ENCODE assay signal across 8 mouse cellular contexts in genomic region chr7:28802846-28803588, GRCm38 (mm10). TPM values are rescaled to one million over a fixed set of nuclear protein-coding genes. Genes with fewer than 3 reads are reported as not detected.
DNase-seq lines count a peak whose midpoint lies in the region; ATAC-seq lines count a peak whose summit lies in the region.

No protein-coding gene starts in this region.

- no peak overlapping the region for H3K9ac ChIP-seq in forebrain, embryonic 15.5 days (replicated peaks)
- H3K9ac ChIP-seq in lung, embryonic 16.5 days (ENCODE audit: low read length), result peak overlapping the region; percentile 38

- DNase-seq in heart, adult 11 months, result peak; percentile 97
- no peak for DNase-seq in heart, postnatal 14 days
- peak; percentile 78 for DNase-seq in kidney, adult 18-20 months
- DNase-seq in gastrocnemius, adult 8-10 months (ENCODE audit: low spot score in 2 of 2), result no peak
- no peak for DNase-seq in layer of hippocampus, postnatal 36 days
- no peak for DNase-seq in frontal cortex, adult 2 months (ENCODE audit: extremely low spot score in 1 of 2, low spot score in 1 of 2)

- no peaks in the 10 kb centered on the region for H3K9me3 ChIP-seq in forebrain, embryonic 15.5 days
- no peaks in the 10 kb centered on the region for H3K9me3 ChIP-seq in lung, embryonic 16.5 days (ENCODE audit: control insufficient read depth, low read length)

- H3K36me3 ChIP-seq in forebrain, embryonic 15.5 days, result no peaks in the 10 kb centered on the region
- no peaks in the 10 kb centered on the region for H3K36me3 ChIP-seq in lung, embryonic 16.5 days (ENCODE audit: control insufficient read depth, insufficient read depth, low read length)

- peak overlapping the region; percentile 66 for H3K27ac ChIP-seq in forebrain, embryonic 15.5 days (replicated peaks)
- peak overlapping the region; percentile 98 for H3K27ac ChIP-seq in lung, embryonic 16.5 days (ENCODE audit: low read length)

- peaks cover 26% of the 10 kb centered on the region for H3K4me1 ChIP-seq in forebrain, embryonic 15.5 days
- H3K4me1 ChIP-seq in lung, embryonic 16.5 days (replicated peaks; ENCODE audit: control insufficient read depth, insufficient read depth, low read length), result peaks cover 37% of the 10 kb centered on the region

- WGBS in forebrain, embryonic 15.5 days, result 11% methylated on average over 10 of the region's 10 CpGs
- 8% methylated on average over 10 of the region's 10 CpGs for WGBS in lung, embryonic 16.5 days

- no peaks in the 10 kb centered on the region for H3K27me3 ChIP-seq in forebrain, embryonic 15.5 days
- H3K27me3 ChIP-seq in lung, embryonic 16.5 days (ENCODE audit: control insufficient read depth, insufficient read depth, low read depth, low read length), result no peaks in the 10 kb centered on the region

- ATAC-seq in forebrain, embryonic 15.5 days (replicated peaks), result 0 out of 2 replicates have a peak, but pooled peaks have one; percentile 14
- ATAC-seq in lung, embryonic 16.5 days (ENCODE audit: low read depth), result peak; percentile 79

- intact Hi-C loops in heart, postnatal 14 days (cut with DNase I), result no loop called here

- H3K4me3 ChIP-seq in forebrain, embryonic 15.5 days, result no peak overlapping the region
- 0 out of 2 replicates have a peak overlapping the region, but pooled peaks have one; percentile 2 for H3K4me3 ChIP-seq in lung, embryonic 16.5 days (ENCODE audit: low read length)

- H3K4me2 ChIP-seq in forebrain, embryonic 15.5 days (replicated peaks), result no peak overlapping the region
- peak overlapping the region; percentile 38 for H3K4me2 ChIP-seq in lung, embryonic 16.5 days (ENCODE audit: low read depth, low read length)

RNA-seq across cellular contexts. Expression of gene Hnrnpl, which starts 5.3 kb away (rescaled TPM):
- total RNA-seq in heart, postnatal 14 days (2021), result 100 to 1,000 TPM; 314 to 317 TPM
- polyA plus RNA-seq in forebrain, embryonic 15.5 days (2015; fragmentation: Nextera tagmentation; extraction: Ambion mirVana), result 231 and 243 TPM in 2 replicates
- polyA plus RNA-seq in lung, embryonic 16.5 days (2015; fragmentation: Nextera tagmentation; extraction: Ambion mirVana), result 200 and 226 TPM in 2 replicates
- total RNA-seq in gastrocnemius, adult 8-10 months (2022), result 100 to 1,000 TPM; 105 to 116 (median 109) TPM
- total RNA-seq in layer of hippocampus, postnatal 36 days (2021), result 100 to 1,000 TPM; 417 to 431 TPM
- 391 and 418 TPM in 2 replicates for polyA plus RNA-seq in frontal cortex, adult 2 months (2012; rRNA removed)

RNA-seq across cellular contexts. Expression of gene Rinl, which starts 14.2 kb away (rescaled TPM):
- total RNA-seq in heart, postnatal 14 days (2021), result 1 to 10 TPM; 2.2 to 4.0 TPM
- polyA plus RNA-seq in forebrain, embryonic 15.5 days (2015; fragmentation: Nextera tagmentation; extraction: Ambion mirVana), result 1.8 and 2.5 TPM in 2 replicates
- 9.2 and 9.5 TPM in 2 replicates for polyA plus RNA-seq in lung, embryonic 16.5 days (2015; fragmentation: Nextera tagmentation; extraction: Ambion mirVana)
- under 1 TPM in 3 of 4 experiments, not detected in 1; 0.27 to 0.70 (median 0.56) TPM for total RNA-seq in gastrocnemius, adult 8-10 months (2022)
- total RNA-seq in layer of hippocampus, postnatal 36 days (2021), result 1 to 10 TPM; 2.5 TPM
- polyA plus RNA-seq in frontal cortex, adult 2 months (2012; rRNA removed), result 1.7 and 2.4 TPM in 2 replicates

RNA-seq across cellular contexts. Expression of gene Ech1, which starts 22.0 kb away (rescaled TPM):
- total RNA-seq in heart, postnatal 14 days (2021), result 1,000 to 10,000 TPM; 1,375 to 1,408 TPM
- polyA plus RNA-seq in forebrain, embryonic 15.5 days (2015; fragmentation: Nextera tagmentation; extraction: Ambion mirVana), result 85.2 and 86.5 TPM in 2 replicates
- polyA plus RNA-seq in lung, embryonic 16.5 days (2015; fragmentation: Nextera tagmentation; extraction: Ambion mirVana), result 184 and 189 TPM in 2 replicates
- total RNA-seq in gastrocnemius, adult 8-10 months (2022), result 100 to 1,000 TPM; 222 to 343 (median 237) TPM
- total RNA-seq in layer of hippocampus, postnatal 36 days (2021), result 10 to 100 TPM; 60.8 to 61.8 TPM
- 93.7 and 106 TPM in 2 replicates for polyA plus RNA-seq in frontal cortex, adult 2 months (2012; rRNA removed)

RNA-seq across cellular contexts. Expression of gene Lgals4, which starts 30.6 kb away (rescaled TPM):
- total RNA-seq in heart, postnatal 14 days (2021), result 10 to 100 TPM; 38.7 to 51.1 TPM
- polyA plus RNA-seq in forebrain, embryonic 15.5 days (2015; fragmentation: Nextera tagmentation; extraction: Ambion mirVana), result 4.2 and 4.9 TPM in 2 replicates
- polyA plus RNA-seq in lung, embryonic 16.5 days (2015; fragmentation: Nextera tagmentation; extraction: Ambion mirVana), result 12.5 and 14.2 TPM in 2 replicates
- 1 to 10 TPM in 3 of 4 experiments, under 1 TPM in 1; 0.58 to 1.6 (median 1.4) TPM for total RNA-seq in gastrocnemius, adult 8-10 months (2022)
- total RNA-seq in layer of hippocampus, postnatal 36 days (2021), result 1 to 10 TPM; 3.6 to 6.1 TPM
- polyA plus RNA-seq in frontal cortex, adult 2 months (2012; rRNA removed), result 10.7 and 13.4 TPM in 2 replicates

RNA-seq across cellular contexts. Expression of gene Nfkbib, which starts 35.7 kb away (rescaled TPM):
- 10 to 100 TPM; 15.9 to 18.0 TPM for total RNA-seq in heart, postnatal 14 days (2021)
- polyA plus RNA-seq in forebrain, embryonic 15.5 days (2015; fragmentation: Nextera tagmentation; extraction: Ambion mirVana), result 59.0 and 62.0 TPM in 2 replicates
- 35.3 and 37.3 TPM in 2 replicates for polyA plus RNA-seq in lung, embryonic 16.5 days (2015; fragmentation: Nextera tagmentation; extraction: Ambion mirVana)
- 10 to 100 TPM; 28.5 to 34.2 (median 31.2) TPM for total RNA-seq in gastrocnemius, adult 8-10 months (2022)
- 10 to 100 TPM; 25.3 to 29.2 TPM for total RNA-seq in layer of hippocampus, postnatal 36 days (2021)
- polyA plus RNA-seq in frontal cortex, adult 2 months (2012; rRNA removed), result 30.1 and 34.9 TPM in 2 replicates

Comparison
In these comparisons a context has a peak if more than half of its experiments do, and no peak if none do; other contexts are left out.
1. DNase-seq: peak in heart, adult 11 months (single experiment) and kidney, adult 18-20 months (single experiment); none in heart, postnatal 14 days (0 of 2), gastrocnemius, adult 8-10 months (0 of 2), layer of hippocampus, postnatal 36 days (0 of 2) and frontal cortex, adult 2 months (0 of 2).
2. RNA of gene Ech1, which starts 22.0 kb away (total RNA-seq): 1,375 to 1,408 TPM in heart, postnatal 14 days; 222 to 343 TPM in gastrocnemius, adult 8-10 months and 60.8 to 61.8 TPM in layer of hippocampus, postnatal 36 days; every median in the first group is over 4 times any median in the second.